Mouse (Mus musculus) heart, postnatal 10 days (tissue): Measurements from ENCODE around the gene Slc12a5. TPM values are rescaled to one million over a fixed set of nuclear protein-coding genes. Genes with fewer than 3 reads are reported as not detected.

ENCODE experiments used
- DNase-seq, 2 experiments: peaks; one replicate each; pipeline ENCODE4 v3.0.0; 2021
- intact Hi-C: fragments of 180-260 bp; cut with DNase I; formaldehyde crosslinking; loops from one replicate; pipeline ENCODE4 v1.15.1; 2025
- total RNA-seq, 2 experiments: library from RNA; stranded (reverse); gene quantifications; 2 replicates each; pipeline ENCODE4 v1.2.3; 2021

Gene Slc12a5
- total RNA-seq, 2 experiments from 2014 or later: 0.72 to 0.79 TPM

- intact Hi-C loops: no loop called here
- DNase-seq: peak in 1 of 2 experiments; percentile 18
Observed at GRCm38 (mm10) chr2:164942692-164943290, 17.8 kb upstream of the Slc12a5 start.

GRCm38 (mm10) chr2:164947506-164947905 lies 13.1 kb upstream of the Slc12a5 start:
- DNase-seq: no peak
- intact Hi-C loops: no loop called here

- intact Hi-C loops: no loop called here
- no peak for DNase-seq
Observed at GRCm38 (mm10) chr2:164947930-164948329, 12.7 kb upstream of the Slc12a5 start.

DNA sequence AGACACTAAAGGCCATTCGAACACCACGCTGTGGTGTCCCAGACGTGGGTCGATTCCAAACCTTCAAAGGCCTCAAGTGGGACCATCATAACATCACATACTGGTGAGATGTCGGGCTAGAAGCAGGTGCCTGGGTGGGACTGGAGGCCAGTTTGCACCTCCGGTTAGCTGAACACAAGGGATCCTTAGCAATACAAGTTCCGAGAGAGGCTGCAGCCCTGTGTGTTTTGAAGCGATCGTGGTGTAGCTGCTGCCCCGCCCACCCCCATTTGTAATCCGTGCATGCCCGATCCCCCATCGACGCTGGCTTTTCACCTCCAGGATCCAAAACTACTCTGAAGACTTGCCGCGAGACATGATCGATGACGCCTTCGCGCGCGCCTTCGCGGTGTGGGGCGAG lies 11.6 kb upstream of the Slc12a5 start:
- intact Hi-C loops: no loop called here
- no peak for DNase-seq

DNA sequence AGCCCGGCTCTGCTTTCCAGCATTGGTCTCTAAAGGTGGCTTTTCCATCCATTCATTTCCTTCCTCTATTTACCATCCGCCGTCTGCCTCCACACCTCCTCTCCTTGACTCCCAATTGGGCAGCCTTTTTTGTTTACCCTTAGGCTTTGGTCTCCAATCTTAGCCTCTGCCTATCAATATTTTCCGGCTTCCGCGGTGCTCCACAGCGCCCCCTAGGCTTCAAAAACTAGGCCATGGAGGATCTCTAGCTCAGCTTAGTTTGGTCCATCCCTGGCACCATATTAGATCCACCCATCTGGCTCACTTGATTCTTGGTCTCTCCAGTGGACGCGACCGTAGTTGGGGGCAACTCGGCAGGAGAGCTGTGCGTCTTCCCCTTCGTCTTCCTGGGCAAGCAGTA lies 10.1 kb upstream of the Slc12a5 start:
- DNase-seq: no peak
- intact Hi-C loops: loop anchor here (10.0 kb wide), 1 partner anchor 324 kb away; no protein-coding TSS in a partner anchor

DNA sequence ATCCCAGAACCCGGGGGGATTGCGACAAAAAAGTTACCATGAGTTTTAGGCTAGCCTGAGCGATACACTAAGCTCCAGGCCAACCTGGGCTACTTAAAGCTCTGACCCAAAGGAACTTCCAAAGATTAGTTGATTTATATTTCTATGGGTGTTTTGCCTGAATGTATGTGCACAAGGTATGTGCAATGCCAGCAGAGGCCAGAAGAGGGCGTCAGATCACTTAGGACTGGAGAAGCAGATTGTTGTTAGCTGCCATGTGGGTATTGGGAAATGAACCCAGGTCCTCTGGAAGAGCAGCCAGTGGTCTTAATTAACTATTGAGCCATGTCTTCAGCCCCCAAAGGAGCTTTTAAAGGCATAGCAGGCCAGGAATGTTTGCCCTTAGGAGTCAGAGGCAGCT lies 8.9 kb upstream of the Slc12a5 start:
- no peak for DNase-seq
- intact Hi-C loops: loop anchor here (10.0 kb wide), 1 partner anchor 323 kb away; no protein-coding TSS in a partner anchor

DNA sequence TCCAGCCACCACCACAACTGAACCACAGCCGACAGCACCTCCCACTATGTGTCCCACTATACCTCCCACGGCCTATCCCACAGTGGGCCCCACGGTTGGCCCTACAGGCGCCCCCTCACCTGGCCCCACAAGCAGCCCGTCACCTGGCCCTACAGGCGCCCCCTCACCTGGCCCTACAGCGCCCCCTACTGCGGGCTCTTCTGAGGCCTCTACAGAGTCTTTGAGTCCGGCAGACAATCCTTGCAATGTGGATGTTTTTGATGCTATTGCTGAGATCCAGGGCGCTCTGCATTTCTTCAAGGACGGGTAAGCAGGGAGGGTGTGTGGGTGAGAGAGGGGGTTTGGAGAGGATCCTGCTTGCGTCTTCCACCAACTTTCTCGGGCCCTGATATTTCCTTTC lies 8.2 kb upstream of the Slc12a5 start:
- intact Hi-C loops: loop anchor here (10.0 kb wide), 1 partner anchor 322 kb away; no protein-coding TSS in a partner anchor
- no peak for DNase-seq

- intact Hi-C loops: loop anchor here (10.0 kb wide), 1 partner anchor 322 kb away; no protein-coding TSS in a partner anchor
- peak; percentile 77 to 84 for DNase-seq
Observed at GRCm38 (mm10) chr2:164953224-164953623, 7.4 kb upstream of the Slc12a5 start.

GRCm38 (mm10) chr2:164955725-164956124 lies 4.9 kb upstream of the Slc12a5 start:
- no peak for DNase-seq
- intact Hi-C loops: loop anchor here (10.0 kb wide), 1 partner anchor 319 kb away; no protein-coding TSS in a partner anchor

GRCm38 (mm10) chr2:164956195-164956594 lies 4.4 kb upstream of the Slc12a5 start:
- intact Hi-C loops: loop anchor here (10.0 kb wide), 1 partner anchor 319 kb away; no protein-coding TSS in a partner anchor
- DNase-seq: no peak

- no peak for DNase-seq
- intact Hi-C loops: loop anchor here (10.0 kb wide), 1 partner anchor 317 kb away; no protein-coding TSS in a partner anchor
Observed at GRCm38 (mm10) chr2:164957548-164958315, 2.9 kb upstream of the Slc12a5 start.

- intact Hi-C loops: loop anchor here (2.0 to 5.0 kb wide), 2 partner anchors 71 to 151 kb away; no protein-coding TSS in a partner anchor
Observed at GRCm38 (mm10) chr2:164961506-164962182, 1.0 kb downstream of the Slc12a5 start.

GRCm38 (mm10) chr2:164962183-164962580 lies 1.6 kb downstream of the Slc12a5 start:
- DNase-seq: no peak
- intact Hi-C loops: loop anchor here (2.0 to 5.0 kb wide), 2 partner anchors 71 to 150 kb away; no protein-coding TSS in a partner anchor

More at GRCm38 (mm10) chr2:164961506-164962182, 1.0 kb downstream of the Slc12a5 start:
- DNase-seq: peak; percentile 58 to 76

- no peak for DNase-seq
- intact Hi-C loops: loop anchor here (5.0 kb wide), 1 partner anchor 148 kb away; no protein-coding TSS in a partner anchor
Observed at GRCm38 (mm10) chr2:164964242-164964894, 3.8 kb downstream of the Slc12a5 start.

DNA sequence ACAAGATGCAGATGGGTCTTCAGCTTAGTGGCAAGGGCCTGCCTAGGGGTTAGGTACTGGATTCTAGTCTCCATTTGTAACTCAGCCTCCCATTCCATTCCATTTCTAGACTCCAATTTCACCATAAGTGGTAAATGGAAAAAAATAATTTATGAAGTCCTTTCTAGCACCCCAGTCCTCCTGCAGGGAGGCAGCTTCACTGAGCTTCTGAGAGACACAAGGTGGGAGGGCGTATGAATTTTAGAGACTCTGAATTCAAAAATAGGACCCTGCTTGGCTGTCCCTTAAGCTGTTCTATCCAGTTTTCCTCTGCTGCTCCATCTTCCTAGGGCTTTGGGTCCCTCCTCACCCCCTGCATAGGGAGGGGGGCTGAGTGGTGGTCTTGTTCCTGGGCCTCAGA lies 4.4 kb downstream of the Slc12a5 start:
- DNase-seq: no peak
- intact Hi-C loops: loop anchor here (5.0 kb wide), 1 partner anchor 147 kb away; no protein-coding TSS in a partner anchor

DNA sequence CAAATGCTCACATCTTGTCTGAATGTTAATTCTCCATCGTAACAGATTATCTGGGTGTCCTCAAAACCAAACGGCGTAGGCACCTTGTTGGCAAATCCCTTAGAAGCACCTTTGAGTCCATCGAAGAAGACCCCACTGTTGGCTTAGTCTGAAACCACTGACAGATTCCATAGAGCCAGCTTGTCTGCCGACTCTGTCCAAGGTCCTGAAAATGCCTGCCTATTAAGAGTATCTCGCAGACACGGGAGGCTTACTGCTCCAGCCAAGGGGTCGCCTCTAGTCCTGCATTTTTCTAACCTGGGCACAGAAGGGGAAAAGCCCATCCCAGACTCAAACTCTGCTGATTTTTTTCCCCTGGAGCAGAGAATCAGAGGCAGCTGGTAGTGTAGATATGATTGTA lies 5.8 kb downstream of the Slc12a5 start:
- intact Hi-C loops: no loop called here

GRCm38 (mm10) chr2:164967193-164967592 lies 6.6 kb downstream of the Slc12a5 start:
- intact Hi-C loops: no loop called here
- no peak for DNase-seq

More for the DNA sequence above, 5.8 kb downstream of the Slc12a5 start:
- peak; percentile 53 to 70 for DNase-seq

DNA sequence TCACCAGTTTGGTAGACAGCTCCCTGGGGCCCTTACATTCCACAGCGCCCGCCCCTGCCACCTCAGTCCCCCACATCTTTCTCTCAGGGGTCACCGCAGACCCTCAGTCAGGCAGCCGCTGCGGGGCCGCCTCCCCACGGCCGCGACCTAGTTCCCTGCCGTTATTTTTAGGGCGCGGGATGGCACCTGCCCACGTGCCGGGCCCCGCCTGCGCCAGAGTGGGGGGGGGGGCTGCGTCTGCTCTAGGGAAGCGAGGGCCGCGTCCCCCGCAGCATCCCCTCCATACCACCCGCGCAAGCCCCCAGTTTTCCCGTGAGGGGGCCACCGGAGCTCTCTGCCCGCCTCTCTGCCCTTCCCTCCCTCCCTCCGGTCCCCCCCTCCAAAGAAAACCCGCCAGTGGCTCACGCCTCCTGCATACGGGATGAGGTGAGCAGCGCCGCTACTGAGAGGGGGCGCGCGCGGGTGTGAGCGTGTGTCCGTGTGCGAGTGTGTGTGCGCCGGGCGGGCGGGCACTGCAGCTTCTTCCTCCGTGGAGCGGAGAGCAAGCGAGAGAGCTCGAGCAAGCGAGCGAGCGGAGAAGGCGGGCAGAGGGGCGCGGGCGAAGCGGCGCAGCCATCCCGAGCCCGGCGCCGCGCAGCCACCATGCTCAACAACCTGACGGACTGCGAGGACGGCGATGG lies 7.3 kb downstream of the Slc12a5 start:
- intact Hi-C loops: no loop called here
- DNase-seq: no peak

- intact Hi-C loops: no loop called here
- DNase-seq: peak; percentile 78 to 88
Observed at GRCm38 (mm10) chr2:164968451-164968851, 7.8 kb downstream of the Slc12a5 start.

DNA sequence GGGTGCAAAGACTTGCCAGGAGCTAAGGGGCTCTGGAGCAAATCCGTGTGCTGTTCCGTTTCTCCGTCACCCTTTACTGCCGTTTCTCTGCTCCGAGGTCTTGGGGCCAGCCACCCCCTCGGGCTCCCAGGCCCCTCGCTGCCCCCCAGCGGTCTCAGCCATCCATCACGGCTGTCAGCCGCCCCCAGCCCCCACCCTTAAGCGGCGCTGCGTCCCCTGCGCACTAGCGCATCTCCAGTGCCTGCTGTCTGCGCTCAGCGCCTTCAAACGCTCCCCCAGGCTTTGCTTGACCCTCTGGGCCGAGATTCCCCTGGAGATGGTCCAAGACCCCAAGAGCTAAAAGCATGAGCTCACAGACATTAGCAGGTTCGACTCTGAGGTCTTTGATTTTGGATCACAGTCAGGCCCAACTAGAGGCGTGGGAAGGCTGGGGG lies 8.8 kb downstream of the Slc12a5 start:
- no peak for DNase-seq
- intact Hi-C loops: no loop called here
